Mouse (Mus musculus): ENCODE data around the gene Foxp1. TPM values are rescaled to one million over a fixed set of nuclear protein-coding genes. Genes with fewer than 3 reads are reported as not detected.

Gene Foxp1
- total RNA-seq, 2 experiments from 2014 or later = 10.1 to 15.8 TPM

DNA sequence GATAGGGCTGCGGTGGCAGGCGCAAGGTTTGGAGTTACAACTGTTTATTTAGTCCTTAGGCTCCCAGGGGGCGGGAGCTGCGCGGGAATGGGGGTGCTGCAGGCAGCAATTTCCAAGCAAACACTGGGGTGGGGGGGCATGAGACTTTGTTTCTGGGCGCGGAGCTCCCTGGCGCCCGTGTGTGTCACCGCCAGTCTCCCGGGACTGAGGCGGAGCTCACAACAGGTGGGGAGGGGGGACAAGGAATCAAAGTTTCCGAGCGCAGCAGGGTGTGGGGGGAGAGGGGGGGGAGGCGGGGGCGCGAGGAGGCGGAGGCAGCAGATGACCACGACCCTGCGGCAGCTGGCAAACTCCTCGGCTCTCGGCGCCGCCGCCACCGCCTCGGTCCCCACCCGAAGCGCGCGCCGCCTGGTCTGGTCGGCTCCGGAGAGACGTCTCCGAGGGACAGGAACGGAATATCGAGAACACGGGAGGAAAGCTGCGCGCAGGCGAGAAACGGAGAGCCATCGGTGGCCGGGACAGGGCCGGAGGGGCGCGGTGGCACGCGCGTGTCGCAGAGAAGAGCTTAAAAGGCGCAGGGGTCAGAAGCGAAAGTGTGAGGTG is 1.4 kb downstream of the Foxp1 start:
- DNase-seq (ENCODE audit: low spot score) = peak; percentile 58

- peak; percentile 60 for DNase-seq (ENCODE audit: low spot score)
These were observed 1.9 kb downstream of the Foxp1 start for GRCm38 (mm10) chr6:99520676-99521037.

GRCm38 (mm10) chr6:99519806-99520675 is 2.5 kb downstream of the Foxp1 start:
- peak; percentile 59 for DNase-seq (ENCODE audit: low spot score)

DNA sequence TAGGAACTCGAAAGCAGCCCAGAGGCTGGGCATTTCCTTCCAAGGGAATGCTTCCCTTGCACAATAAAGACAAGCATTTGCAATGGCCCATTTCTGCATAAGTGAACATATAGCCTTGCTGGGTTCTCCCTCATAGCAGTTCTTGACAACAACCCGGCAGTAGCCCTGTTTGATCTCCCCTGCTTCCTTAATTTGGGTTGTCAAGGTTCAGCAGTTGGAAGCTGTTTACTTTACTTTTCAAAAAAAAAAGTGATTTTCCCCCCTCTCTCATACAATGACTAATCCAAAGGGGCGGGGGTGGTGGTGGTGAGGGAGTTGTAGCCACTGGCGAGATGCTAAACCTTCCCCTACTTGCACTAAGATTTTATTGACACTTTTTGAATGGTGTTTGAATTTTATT is 3.5 kb downstream of the Foxp1 start:
- DNase-seq (ENCODE audit: low spot score) = no peak

DNA sequence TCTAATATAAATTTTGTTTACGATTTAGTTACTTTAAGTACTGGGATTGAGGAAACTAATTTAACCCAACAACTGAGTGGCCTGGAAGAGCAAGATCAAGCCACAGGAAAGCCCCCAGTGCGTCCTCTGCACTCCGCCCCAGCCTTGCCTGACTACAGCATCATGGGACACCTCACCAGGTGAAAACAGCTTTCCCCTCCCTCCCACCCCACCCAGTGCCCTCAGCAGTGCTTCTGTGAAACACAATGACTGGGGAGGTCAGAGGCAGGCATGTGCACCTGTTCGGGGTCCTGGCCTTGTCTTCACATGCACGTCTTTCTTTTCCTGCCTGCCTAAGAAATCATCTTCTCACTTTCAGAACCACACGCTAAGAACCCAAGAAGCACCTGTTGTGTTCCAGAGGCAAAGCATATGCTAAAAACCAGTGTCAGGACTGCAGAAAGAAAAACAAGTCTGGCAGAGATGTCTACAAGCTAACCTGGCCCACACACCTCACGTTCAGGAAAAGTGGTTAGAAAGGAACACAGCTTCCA is 6.8 kb downstream of the Foxp1 start:
- no peak for DNase-seq (ENCODE audit: low spot score)

GRCm38 (mm10) chr6:99511862-99512261 is 10.7 kb downstream of the Foxp1 start:
- no peak for DNase-seq (ENCODE audit: low spot score)

GRCm38 (mm10) chr6:99509189-99509592 is 13.3 kb downstream of the Foxp1 start:
- DNase-seq (ENCODE audit: low spot score) = peak; percentile 25

- no peak for DNase-seq (ENCODE audit: low spot score)
These were observed 15.7 kb downstream of the Foxp1 start for GRCm38 (mm10) chr6:99506816-99507215.

GRCm38 (mm10) chr6:99503741-99504140 is 18.8 kb downstream of the Foxp1 start:
- DNase-seq (ENCODE audit: low spot score) = no peak

DNA sequence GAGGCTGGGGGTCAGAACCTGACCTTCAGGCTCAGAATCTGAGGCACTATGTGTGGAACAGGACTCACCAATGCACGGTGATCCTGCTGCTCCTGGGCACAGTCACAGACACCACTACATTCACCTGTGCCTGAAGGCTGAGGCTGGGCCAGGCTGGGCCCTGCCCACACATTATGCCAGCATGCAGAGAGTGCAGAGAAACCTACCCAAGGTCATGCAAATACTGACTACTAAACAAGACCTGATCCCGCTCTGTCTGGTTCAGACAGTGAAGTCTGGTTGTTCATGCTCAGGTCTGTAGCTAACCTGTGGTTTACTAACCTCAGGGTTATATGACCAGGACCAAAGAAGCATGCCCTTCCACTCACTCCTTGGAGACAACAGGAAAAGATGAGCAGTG is 19.8 kb downstream of the Foxp1 start:
- no peak for DNase-seq (ENCODE audit: low spot score)

GRCm38 (mm10) chr6:99502314-99502713 is 20.2 kb downstream of the Foxp1 start:
- peak; percentile 13 for DNase-seq (ENCODE audit: low spot score)

DNA sequence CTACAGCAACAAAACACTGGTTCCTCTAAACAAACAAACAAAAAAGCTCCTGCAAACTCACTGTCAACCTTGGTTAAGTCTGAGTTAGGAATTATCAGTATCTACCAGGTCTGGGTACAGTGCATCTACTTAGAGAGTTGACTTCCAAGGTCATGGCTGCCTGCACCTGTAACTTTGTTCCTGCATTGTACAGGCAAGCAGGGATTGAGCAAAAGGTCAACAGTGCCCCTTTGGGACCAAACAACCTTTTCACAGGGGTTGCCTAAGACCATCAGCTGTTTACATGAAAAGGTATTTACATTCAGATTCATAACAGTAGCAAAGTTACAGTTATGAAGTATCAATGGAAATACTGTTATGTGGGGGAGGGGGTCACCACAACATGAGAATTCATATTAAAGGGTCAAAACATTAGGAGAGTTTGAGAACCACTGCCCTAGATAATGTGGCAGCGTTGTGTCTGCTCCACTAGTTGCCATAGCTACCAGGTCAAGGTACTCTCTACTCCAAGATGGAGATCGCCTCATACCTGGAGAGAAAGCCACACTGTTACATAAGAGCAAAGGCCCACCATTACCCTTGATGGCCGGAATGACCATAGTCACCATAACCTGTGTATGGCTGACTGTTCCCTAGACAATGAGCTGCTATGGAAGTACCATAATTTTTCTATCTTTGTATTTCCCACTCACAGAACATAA is 21.8 kb downstream of the Foxp1 start:
- no peak for DNase-seq (ENCODE audit: low spot score)

DNA sequence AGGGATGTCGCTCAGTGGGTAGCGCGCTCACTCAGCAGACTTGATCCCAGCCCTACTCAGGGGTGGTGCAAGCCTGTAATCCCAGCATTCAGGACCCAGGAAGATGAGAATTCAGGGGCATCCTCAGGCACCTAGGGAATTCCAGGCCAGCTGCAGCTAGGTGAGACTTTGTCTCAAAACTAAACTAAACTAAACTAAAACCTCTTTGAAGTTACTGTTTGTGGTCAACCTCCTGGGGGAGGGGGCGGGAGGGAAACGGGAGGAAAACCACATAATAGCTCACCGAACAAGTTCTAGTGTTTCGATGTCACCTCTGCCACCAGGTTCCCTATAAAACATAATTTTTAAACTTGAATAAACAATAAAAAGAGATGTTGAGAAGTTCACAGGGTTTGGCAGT is 24.4 kb downstream of the Foxp1 start:
- no peak for DNase-seq (ENCODE audit: low spot score)

DNA sequence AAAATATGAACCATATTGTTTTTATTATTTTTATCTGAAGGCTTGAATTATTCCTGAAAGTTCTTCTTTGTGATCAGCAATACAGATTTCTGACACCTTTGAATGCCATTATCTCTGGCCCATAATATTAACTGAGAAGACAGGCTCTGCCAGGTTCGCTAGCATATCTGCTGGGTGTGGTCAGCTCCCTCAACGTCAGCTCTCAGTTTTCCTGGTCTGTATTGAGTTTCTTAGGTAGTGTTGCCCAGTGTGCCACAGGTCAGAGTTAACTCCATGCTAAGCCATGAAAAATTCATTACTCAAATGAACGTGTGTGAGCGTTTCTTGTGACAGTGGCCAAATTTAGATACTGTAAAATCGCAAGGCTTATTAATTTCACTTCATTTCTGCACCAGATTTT is 26.4 kb downstream of the Foxp1 start:
- peak; percentile 51 for DNase-seq (ENCODE audit: low spot score)

DNA sequence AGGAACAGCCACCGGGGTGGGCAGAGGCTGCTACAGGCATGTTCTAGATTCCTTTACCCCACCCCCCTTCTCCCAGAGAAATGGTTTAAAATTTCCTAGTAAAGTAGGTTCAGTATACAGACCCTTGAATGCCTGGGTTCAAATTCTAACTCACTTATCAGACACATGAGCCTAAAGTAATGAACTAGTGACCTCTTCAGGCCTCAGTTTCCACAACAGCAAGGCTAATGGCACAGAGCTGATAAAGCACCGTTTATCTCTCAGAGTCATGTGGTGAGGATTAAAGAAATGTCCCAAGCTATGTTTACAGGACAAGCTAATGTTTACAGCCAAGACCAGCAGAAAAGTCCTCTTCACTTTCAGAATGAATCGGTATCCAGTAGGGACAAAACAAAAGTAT is 29.6 kb downstream of the Foxp1 start:
- DNase-seq (ENCODE audit: low spot score) = no peak

DNA sequence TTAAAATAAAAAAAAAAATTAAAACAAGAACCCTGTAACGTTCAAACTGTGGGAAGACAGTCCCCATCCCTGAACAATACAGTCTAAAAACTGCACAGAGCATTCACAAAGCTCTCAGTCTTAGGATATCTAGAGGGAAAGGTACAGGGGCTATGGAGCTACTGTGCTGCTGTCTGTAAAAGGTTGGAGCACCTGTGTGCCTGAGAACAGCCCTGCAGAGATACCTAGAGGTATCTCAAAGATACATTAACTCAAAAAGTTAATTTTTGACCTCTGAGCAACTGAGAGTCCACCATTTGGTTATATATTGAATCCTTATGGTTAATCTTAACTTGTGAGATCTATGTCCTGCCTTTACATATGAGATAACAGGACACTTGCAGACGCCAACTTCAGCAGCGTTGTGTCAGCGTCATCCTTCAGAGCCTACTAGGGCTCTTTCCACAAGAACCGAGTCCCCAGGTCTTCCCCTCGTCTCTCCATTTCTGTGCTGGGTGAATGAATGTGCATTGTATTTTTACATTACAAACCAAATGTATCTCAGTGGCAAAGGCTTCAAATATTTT is 30.5 kb downstream of the Foxp1 start:
- no peak for DNase-seq (ENCODE audit: low spot score)

DNA sequence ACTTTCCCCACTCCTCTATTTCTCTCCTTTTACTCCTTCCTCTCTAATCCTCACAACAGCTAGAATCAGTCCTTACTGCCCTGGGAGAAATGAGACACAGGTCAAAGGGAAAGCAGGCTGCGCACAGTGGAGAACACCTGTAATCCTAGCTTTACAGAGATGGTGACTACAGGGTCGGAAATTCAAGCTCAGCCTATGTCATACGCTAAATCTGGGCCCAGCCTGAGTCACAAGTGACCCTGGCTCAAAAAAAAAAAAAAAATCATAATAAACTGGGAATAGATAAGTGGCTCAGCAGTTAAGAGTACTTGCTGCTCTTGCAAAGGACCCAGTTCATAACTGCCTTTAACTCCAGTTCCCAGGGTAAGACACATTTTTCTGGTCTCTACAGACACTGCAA is 31.4 kb downstream of the Foxp1 start:
- DNase-seq (ENCODE audit: low spot score) = peak; percentile 68

- no peak for DNase-seq (ENCODE audit: low spot score)
These were observed 32.4 kb downstream of the Foxp1 start for GRCm38 (mm10) chr6:99489900-99490648.

DNA sequence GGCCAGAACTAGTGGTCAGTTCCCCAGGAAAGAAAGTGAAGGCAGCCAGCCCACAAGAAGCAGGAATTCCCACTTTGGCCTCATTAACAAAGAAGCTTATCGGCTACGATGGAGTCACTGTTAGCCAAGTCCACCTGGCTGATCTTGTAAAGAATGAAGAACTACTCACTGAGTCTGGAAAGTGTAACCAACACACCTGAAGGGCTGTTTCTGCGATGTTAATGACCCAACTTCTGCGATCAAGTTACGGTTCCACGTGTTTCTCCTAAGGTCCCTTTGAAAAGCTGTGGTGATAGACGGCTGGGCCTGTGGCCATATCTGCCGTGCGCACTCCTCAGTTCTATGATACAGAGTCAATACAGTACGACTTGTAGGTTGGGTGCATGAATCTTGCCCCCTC is 33.1 kb downstream of the Foxp1 start:
- no peak for DNase-seq (ENCODE audit: low spot score)

GRCm38 (mm10) chr6:99485884-99486640 is 36.5 kb downstream of the Foxp1 start:
- DNase-seq (ENCODE audit: low spot score) = peak; percentile 42
